Mouse (Mus musculus) B cell, adult 2 months (primary cell): ENCODE data around the gene Lsm14a.
"Not testable (repeated sequence)": the region's sequence is repeated elsewhere in the genome, so short reads cannot be mapped to it uniquely, and the experiment has no call there.

Experiments used
- DNase-seq, 2 experiments: peaks; one replicate each; pipeline ENCODE4 v3.0.0; 2022

Lsm14a gene

GRCm38 (mm10) chr7:34355629-34356028 is 37.5 kb downstream of the Lsm14a start:
- DNase-seq, result peak in 1 of 2 experiments; percentile 21

DNA sequence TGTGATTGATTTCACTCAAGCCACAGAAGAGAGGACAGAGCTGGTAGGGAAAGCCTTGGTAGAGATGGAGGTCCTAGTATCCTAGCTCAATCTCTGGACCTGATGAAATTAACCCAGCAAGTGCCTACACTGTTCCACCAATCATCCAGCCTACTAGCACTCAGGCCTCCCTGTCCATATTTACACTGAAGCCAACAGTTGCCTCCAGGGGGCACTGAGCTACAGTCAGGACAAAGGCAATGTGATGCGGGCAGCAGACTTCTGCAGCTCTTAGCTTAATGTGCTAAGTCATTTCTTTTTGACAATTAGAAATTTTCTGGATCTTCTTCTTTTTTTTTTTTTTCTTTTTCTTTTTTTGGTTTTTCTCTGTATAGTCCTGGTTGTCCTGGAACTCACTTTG is 41.1 kb downstream of the Lsm14a start:
- DNase-seq, result peak; percentile 28 to 30

- no peak for DNase-seq
Observed at GRCm38 (mm10) chr7:34350166-34350565, 42.9 kb downstream of the Lsm14a start.

DNA sequence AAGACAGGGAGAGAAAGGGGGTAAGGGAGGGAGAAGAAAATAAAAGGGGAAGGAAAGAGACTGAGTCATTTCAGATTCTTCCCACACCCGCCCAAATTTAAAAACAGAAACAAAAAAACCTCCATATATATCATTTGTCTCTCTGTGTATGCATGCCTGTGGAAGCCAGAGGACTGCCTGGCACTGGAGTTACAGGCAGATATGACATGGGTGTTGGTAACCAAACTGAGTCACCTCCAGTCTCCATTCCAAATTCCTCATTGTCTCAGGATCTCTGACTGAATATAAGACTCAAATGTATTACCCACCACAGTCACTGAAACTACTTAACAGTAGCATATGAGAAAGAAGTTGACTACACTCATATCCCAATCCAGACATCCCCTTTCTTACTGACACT is 45.1 kb downstream of the Lsm14a start:
- no peak for DNase-seq

- DNase-seq, result no peak
Observed at GRCm38 (mm10) chr7:34347041-34347440, 46.1 kb downstream of the Lsm14a start.

DNA sequence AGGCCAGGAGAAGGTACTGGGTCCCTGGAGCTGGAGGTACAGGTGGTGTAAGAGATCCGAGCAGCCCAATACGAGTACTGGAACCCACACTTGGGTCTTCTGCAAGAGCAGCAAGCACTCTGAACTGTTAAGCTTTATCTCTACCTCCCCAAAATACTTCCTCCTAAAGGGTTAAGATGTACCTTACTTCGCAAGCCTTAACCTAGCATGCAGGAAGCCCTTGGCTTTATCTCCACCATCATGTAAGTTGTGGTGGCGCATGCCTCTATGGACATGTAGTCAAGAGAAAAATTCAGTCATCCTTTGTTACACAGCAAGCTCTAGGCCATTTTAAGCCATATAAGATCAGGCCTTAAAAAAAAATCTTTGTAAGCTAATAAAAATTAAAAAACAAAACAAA is 46.6 kb downstream of the Lsm14a start:
- DNase-seq, result no peak

- DNase-seq, result no peak
Observed at GRCm38 (mm10) chr7:34342040-34342793, 50.9 kb downstream of the Lsm14a start.

GRCm38 (mm10) chr7:34340841-34341240 is 52.3 kb downstream of the Lsm14a start:
- no peak for DNase-seq

- no peak for DNase-seq
Observed at GRCm38 (mm10) chr7:34339164-34339489, 54.0 kb downstream of the Lsm14a start.

- no peak for DNase-seq
Observed at GRCm38 (mm10) chr7:34338445-34339163, 54.5 kb downstream of the Lsm14a start.

DNA sequence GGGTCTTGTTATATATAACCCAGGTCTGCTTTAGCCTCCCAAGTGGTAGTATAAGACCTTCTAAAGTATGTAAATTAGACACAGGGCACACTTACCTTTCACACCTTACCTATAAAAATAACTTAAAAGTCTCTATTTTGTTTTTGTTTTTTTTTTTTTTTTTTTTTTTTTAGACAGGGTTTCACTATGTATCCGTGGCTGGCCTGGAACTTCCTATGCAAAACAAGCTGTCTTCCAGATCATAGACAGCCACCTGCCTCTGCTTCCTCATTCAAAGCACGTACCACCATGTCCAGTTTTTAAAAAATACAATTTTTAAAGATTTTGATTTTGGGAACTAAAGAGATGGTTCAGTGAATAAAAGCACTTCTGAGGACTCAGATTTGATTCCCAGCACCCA is 55.8 kb downstream of the Lsm14a start:
- no peak for DNase-seq

DNA sequence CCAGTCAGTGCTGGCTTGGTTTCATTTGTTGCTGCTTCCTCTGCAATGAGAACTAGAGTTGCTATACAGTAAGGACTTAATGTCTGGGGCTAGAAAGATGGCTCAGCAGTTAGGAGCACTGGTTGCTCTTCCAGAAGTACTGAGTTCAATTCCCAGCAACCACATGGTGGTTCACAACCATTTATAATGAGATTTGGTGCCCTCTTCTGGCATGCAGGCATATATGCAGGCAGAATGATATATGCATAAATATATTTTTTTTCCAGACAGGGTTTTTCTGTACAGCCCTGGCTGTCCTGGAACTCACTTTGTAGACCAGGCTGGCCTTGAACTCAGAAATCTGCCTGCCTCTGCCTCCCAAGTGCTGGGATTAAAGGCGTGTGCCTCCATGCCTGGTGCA is 56.6 kb downstream of the Lsm14a start:
- DNase-seq, result not testable (repeated sequence)

DNA sequence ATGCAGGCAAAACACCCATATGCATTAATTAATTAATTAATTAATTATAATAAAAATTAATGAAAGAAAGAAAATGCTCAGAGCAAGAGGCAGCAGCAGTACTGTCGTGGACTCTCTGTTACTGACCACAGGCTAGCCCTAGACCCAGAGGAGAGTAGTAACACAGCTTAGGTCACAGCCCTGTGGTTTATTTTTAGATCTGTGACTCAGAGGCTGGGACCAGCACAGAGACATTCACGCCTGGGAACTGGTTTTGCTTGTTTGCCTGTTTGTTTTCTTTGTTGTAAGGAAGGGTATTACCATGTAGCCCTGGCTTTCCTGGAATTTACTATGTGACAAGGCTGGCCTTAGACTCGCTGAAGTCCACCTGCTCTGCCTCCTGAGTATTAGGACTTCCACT is 65.6 kb downstream of the Lsm14a start:
- DNase-seq, result no peak

DNA sequence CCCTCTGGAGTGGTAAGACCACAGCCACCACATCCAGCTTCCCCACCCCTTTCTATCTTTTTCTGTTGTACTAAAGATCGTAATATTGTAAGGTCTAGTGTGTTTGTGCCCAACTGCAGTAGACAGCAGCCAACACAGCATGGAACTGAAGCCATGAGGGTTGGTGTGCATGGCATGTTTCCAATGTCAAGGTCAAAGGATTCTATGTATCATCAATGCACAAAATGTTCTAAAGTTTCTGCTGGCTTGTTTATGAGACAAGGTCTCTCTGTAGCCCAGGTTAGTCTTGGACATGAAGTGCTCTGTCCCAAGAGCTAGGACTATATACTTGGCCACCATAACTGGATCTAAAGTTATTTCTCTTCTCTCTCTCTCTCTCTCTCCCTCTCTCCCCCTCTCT is 68.3 kb downstream of the Lsm14a start:
- no peak for DNase-seq

DNA sequence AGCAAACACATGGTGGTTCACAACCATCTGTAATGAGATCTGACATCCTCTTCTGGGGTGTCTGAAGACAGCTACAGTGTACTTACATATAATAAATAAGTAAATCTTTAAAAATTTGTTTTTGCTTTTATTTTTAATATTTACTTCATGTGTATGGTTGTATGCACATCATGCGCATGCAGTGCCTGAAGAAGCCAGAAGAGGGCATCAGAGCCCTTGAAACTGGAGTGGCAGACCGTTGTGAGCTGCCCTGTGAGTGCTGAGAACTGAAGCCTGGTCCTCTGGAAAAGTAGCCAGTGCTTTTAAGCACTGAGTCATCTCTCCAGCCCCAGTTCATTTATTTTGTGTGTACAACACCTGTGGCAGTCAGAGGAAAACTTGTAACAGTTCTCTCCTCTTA is 69.1 kb downstream of the Lsm14a start:
- no peak for DNase-seq

DNA sequence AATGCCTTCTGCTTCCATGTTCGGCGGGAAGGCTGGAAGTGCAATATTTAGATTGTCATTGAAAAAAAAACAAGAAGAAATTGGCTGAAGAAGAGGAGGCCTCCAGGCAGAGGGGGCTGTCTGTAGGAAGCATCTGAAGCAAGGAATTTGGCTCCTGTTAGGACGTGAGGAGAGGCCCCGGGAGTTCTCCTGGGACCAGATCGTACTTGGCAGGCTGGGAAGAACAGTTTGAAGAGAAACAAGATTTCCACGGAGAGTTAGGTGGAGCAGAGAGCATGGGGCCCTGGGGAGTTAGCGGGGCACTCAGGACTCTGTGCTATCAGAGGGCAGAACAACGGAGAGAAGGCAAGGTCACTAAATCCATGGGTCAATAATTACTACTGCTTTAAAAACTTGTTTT is 69.8 kb downstream of the Lsm14a start:
- no peak for DNase-seq

DNA sequence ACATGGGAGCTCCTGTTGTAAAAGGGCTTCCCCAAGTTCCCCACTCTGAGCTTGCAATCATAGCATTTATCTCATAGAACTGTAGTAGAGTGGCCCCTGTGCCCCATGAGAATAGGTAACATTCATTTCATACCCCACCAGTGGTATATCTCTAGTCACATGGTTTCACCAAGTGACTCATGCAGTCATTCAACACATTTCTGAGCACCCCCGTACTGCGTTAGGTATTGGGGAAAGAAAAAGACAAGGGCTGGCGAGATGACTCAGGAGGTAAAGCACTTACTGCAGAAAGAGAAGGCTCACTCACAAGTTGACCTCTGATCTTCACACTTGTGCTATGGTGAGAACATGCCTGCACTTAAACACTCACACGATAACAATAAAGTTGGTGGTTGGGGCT is 71.2 kb downstream of the Lsm14a start:
- no peak for DNase-seq

GRCm38 (mm10) chr7:34321119-34321518 is 72.0 kb downstream of the Lsm14a start:
- DNase-seq, result no peak

- no peak for DNase-seq
Observed at GRCm38 (mm10) chr7:34319957-34320356, 73.2 kb downstream of the Lsm14a start.

GRCm38 (mm10) chr7:34319123-34319522 is 74.0 kb downstream of the Lsm14a start:
- DNase-seq, result no peak

DNA sequence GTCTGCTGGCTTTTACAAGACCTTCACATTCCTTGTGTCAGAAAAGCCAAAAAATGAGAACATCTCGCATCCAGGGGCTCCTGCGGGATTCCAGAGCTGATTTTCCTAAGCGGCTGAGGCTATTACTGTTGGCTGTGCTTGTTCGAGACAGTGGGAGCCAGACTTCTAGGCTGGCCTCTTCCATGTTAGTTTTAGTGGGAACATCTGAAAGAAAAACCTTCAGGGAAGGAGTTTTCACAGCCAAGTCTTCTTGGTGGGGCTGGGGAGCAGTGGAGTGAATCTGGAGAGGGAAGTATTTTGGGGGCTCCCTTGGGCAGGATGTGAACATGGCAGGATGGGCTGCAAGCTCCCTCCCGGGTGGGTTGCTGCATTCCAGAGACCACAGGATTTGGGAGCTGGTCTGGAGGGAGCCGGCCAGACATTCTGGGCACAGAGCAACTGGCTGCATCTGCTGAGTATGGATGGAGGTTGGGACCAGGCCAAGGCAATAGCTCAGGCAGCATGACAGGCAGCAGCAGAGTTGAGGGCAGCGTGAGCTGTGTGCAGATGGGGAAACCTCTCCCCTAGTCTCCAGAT is 75.1 kb downstream of the Lsm14a start:
- no peak for DNase-seq

DNA sequence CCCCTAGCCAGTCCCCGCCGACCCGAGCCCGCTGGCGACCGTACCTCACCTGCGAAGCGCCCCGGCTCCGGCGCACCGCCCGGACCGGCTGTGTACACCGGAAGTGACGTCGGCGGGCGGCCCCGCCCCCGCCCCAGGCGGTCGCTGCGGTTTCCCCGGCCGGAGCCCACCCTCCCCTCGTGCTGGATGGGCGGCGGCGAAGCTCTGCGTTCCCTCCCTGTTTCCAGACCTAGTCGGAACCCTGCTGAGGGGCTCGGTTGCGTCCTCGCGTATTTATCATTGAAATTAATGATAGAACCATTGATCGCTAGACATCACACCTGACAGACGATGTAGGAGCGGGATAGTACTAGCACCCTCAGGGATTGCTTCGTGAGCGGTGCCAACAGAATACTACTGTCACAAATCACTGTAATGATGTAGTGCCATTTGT is 79.7 kb downstream of the Lsm14a start, which contains the start of gene 4931406P16Rik:
4931406P16Rik (minus strand) TSS at position 109 of the 433 bp plus-strand sequence.
- DNase-seq, result peak; percentile 90 to 92

DNA sequence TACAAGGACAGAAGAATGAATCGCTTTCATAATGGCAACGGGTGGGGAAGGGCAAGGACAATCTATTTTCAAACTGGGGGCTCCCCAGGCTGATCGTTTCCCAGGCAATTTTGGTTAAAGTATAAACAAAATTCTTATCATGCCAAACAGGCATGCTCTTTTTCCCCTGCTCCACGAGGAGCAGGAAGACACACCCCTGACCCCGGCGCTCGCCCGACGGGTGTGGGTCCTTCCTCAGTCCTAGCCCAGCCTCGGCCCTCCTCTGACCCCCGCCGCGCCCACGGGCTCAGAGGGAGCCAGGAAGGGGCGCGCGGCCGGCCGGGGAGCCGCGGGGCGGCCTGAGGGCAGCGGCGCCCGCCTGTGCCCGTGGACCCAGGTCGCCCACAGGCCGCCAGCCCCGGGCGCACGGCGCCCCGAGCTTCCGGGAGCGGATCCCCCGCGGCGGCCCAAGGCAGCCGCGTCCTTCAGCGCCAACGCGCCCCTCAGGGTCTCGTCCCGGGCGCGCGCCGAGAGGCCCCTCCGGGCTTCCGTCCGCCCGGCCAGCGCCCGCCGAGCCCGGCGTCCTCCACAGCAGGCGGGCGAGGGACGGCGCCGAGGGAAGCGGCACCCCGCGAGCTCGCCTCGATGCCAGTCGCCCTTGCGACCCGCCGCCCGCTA is 80.2 kb downstream of the Lsm14a start:
- DNase-seq, result no peak
